Mouse (Mus musculus) testis, postnatal 10 days (tissue): Measurements from ENCODE around the gene Pax6.

Experiments used
- DNase-seq: peaks from one replicate; pipeline ENCODE4 v3.0.0; 2021; ENCODE audit warnings: low spot score

The Pax6 gene

DNA sequence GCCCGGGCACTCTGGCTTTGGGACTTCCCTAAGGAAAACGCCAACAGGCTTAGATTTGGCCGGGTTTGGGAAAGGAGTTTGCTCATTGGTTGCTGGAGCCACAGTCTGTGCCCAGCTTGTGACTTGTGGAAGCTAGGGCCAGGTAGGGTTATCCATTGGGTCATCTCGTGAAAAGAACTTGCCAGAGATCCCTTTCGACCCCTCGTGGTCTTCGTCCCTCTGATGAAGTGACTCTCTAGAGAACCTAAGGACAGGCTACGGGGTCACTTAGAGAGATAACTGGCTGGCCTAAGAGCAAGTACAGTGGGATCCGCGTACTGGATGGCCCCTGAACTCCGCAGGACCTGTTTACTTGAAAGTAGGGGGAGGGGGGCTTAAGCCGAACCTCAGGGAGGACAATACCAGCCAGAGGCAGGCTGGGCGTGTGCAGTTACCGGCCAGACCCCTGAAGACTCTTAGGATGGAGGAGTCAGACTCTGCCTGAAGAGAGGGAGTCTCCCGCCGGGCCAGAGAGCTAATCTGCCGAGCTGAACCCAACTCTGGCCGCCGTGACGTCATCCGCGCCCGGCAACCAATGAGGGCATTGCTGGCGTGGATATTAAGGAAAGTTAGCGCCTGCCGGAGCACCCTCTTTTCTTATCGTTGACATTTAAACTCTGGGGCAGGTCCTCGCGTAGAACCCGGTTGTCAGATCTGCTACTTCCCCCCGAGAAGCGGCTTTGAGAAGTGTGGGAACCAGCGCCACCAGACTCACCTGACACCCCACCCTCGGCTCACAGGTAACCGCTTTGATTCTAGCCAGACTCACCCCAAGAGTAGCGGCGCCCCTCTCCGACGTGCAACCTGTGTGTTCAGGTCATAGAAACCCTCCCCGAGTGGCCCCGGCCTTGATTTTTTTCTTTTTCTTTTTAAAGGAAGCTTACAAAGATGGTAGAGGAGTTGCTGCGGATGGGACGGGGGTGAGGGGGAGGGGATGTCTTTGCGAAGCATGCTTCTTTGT lies at the start of gene Pax6:
Gene Pax6 (plus strand): TSS at position 630 of the 1,000 bp plus-strand sequence.
- DNase-seq: no peak

DNA sequence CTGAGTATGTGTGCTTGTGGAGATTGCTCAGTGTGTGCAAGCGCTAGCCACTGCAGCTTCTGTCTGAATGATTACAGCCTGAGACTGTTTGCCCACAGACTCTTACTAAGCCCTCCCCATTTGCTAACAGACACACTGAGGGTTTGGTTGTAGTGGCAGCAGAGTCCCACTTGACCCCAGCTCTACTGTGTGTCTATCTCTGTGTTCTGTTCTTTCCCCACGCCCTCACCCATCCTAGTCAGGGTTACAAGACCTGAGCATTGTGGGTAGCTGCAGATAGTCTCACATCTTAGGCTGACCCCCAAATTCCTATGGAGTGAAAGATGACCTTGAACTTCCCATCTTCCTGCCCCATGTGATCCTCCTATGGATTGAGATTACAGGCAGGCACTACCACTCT lies 19.8 kb upstream of the Pax6 start:
- no peak for DNase-seq

DNA sequence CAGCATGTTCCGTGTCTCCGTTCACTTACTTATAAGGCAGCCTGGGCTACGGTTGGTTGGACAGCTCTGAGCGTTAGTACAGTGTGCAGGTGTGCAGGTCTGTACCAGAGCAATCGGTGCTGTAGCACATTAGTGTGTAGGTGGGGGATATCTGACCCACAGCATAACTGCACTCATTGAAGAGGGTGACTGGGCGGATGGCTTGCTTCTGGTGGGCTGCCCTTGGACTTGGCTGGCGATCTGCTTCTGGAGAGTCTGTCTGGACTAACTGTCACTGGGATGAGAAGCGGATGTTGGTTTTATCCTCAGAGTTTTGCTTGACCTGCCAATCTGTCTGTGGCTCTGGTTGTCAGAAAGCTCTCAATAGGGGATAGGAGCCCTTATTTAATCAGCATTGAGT lies 12.2 kb upstream of the Pax6 start:
- no peak for DNase-seq

DNA sequence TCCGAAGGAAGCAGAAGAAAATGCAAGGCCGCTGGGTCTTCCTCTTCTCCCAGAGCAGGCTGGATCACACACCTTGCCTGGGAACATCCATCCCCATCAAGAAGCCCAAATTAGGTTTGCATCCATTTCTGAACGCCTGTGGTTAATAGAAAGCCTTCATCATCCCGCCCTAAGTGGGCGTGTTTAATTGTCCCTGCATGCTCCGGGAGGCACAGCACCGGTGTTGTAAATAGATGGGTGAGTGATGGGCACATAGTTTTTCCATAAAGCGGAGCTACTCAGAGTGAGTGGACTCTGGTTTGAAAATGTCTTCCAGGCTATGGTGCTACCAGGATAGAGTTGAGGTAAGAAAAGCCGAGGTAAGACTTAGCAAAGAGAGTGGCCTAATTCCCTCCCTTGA lies 9.3 kb upstream of the Pax6 start:
- no peak for DNase-seq

DNA sequence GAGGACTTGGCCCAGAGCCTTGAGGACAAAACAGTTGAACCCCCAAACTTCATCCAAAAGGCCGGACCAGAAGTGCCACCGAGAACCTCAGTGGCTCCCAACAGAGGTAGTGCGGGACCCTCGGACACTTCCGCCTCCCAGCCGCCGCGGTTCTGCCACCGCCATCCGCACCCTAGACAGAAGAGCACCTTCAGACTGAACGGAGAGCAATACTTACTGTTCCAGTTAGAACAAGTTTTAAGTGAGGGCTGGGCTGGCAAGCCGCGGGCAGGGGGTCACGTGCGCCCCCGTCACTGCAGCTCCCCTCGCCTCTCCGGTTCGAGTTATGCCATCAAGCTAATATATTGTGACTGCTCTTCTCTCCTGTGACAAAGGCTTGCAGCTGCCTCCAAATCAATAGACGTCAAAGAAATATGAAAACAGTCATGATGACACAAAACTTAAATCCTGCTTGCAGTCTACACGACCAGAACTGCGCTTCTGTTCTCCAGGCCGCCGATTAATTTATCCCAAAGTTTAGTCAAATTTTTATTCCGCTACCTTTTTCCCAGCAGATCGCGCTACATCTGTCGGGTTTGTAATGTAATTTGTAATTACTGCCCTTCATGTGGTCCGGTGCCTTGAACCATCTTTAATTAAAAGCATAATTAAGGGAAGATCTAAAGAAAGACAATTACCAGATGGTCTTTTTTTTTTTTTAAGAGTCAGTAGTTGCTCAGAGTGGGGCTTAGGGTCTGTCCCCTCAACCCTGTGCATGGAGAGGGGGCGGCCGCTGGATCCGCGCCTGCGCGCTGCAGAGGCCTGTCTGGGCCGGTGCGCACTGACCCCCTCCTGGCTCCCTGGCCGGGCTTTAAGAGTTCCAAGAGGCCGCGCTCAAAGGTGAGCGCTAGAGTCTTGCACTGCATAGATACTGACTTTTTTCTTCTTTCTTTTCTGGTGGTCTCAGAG lies 8.5 kb upstream of the Pax6 start:
- no peak for DNase-seq

DNA sequence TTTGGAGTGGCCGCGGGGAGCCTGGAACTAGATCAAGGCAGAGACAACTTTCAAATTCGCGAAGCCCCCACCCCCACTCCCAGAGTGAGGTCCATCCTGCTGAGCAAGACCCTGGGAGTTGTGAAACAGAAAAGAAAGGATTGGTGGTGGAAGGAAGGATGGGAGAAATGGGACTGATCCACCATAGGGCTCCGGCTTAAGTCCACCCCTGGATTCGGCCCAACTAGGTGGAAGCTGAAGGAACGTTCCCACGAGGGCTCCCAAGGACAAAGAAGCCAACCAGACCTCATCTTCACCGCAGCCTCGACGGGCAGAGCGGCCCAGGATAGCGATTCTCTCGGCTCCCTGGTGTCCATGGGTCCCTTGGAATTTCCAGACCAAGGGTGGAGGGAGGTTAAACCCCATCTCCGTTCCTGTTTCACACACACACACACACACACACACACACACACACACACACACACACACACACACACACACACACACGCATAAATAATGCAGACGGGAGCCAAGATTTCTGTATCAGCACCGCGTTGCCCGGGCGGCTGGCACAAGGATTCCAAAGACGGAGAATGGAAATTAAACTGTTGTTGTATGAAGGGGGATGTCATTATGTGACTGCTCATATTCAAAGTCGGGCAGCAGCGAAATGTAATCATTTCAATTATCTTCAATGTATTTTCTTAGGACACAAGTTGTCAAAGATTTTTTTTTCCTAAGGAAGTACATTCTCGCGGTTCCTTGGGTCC lies 7.7 kb upstream of the Pax6 start:
- no peak for DNase-seq

DNA sequence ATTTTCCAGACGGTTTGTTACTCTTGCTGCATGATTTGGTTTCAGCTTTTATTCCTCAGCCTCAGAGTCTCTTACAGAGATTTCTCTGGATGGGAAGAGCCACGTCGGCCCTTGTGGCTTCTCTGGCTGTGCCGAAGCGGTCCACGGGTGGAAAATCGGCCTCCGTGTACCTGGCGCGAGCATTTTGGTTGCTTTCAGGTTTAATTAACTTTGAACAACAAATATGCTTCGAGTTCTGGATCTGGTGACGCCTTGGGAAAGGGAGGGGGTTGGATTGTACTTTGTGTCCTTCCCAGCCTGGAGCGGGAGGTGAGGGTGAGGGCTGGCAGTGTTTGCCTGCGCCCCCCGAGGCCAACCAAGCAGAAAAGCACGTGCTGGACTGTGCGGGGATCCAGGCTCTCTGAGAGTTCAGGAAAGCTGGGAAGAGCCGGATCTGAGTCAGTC lies 7.1 kb upstream of the Pax6 start:
- no peak for DNase-seq

DNA sequence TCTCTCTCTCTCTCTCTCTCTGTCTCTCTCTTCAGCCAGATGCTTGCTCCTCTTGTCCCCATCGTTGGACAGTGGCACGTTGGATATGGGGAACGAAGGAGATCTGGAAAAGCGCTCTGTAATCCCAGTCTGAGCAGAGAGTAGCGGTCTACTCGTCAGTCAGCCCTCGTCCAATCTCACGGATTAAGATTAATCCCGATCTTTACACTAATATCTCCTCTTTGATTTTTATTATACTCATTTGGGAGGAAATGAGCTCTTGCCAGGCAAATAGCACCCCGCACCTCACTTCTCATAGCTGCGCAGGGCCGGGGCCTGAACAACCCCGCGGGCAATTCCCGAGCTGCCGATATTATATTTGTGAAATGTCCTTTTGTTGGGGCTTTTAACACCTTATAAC lies 6.6 kb upstream of the Pax6 start:
- no peak for DNase-seq

DNA sequence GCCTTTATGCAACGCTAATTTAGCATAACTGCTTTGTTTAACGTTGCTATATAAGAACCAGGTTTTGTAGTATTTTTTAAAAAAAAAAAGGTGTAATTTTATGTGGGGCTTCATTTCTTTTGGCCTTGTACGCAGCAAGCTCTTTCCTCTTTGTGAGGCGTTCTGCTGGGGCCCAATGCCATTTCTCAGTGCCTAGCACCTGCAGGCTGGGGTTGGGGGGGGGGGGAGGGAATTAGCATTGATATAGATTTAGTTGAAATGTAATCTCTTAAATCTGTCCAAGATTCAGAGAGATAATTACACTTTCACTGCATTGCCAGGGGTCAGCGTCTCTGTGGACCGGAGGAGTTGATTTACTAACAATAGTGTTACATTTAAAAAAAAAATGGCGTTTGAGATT lies 6.1 kb upstream of the Pax6 start:
- DNase-seq: no peak

DNA sequence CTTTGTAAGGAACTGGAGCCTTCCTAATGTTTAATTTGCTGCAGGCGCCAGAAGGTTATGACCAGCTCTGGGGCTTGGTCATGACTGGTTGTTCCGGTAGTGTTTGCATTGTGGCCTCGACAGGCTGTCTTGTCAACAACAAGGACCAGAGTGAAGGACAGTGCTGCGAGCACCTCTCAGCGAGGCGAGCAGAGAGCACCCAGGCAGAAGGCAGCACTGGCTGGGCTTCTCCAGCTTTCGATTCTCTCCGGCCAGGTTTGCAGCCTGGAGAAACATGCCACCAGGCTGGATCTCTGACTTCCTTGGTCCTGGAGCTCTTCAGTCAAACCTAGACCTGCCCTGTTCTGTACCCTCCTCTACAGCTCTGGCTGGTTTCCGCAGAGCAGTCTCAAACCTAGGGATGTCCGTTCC lies 5.6 kb upstream of the Pax6 start:
- no peak for DNase-seq

DNA sequence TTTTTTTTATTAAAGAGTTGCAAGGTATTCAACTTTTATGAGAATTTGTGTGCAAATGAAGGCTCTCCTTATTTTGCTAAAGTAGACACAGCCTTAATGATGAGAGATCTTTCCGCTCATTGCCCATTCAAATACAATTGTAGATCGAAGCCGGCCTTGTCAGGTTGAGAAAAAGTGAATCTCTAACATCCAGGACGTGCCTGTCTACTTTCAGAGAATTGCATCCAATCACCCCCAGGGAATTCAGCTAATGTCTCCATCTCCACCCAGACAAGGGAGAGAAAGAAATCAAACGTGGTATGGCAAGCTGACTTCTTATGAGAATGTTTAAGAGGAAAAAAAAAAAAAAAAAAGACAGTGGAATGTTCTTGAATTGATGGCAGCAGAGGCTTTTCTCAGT lies 3.7 kb upstream of the Pax6 start:
- no peak for DNase-seq

DNA sequence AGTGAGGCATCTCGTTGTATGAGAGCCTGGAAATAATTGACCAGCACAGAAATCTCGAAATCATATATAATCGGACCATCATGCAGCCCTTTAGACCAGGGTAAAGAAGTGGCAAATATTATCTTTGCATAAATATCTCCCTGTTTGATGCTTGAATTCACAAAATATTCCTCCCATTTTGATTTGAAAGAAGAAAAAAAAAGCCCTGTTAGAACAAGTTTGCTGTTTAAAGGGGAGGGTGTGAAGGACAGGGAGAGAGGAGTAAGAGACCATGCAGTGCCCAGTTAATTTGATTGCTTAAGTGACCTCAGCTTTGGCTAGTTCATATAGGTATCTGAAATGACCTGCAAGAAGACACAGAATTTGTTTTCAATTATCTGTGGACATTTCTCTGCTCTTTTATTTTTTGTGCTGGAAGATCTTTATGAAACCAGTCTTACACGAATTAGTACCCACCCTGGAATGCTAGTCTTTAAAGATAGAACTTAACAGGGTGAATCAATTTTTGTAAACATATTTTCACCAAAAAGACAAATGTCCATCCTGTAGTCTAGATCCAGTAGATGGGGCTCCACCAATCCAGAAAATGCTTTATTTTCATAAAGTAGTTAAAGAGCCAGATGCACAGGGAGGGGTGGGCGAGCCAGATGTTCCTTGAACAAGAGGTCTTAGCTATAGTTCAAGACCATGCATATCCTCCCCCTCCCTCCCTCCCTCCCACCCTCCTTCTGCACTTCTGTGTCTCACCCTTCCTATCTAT lies 3.0 kb upstream of the Pax6 start:
- no peak for DNase-seq

DNA sequence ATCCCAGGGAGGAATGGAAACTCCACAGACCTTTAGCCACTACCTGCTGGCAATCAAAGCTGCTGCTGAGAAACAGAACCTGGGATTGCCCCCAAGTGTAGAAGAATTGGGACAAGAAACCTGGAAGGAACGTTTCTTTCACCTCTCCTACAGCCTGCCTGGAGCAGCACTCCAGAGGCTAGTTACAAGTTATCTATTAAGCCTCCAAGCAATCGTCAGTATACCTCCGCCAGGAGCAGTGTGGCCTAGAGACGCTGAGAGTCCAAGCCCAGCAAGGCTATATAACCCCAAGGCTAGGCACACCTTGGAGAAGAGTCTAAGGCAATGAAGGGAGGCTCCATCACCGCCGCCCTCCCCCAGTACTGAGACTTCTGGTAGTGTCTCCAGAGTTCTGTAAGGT lies 2.4 kb upstream of the Pax6 start:
- no peak for DNase-seq

DNA sequence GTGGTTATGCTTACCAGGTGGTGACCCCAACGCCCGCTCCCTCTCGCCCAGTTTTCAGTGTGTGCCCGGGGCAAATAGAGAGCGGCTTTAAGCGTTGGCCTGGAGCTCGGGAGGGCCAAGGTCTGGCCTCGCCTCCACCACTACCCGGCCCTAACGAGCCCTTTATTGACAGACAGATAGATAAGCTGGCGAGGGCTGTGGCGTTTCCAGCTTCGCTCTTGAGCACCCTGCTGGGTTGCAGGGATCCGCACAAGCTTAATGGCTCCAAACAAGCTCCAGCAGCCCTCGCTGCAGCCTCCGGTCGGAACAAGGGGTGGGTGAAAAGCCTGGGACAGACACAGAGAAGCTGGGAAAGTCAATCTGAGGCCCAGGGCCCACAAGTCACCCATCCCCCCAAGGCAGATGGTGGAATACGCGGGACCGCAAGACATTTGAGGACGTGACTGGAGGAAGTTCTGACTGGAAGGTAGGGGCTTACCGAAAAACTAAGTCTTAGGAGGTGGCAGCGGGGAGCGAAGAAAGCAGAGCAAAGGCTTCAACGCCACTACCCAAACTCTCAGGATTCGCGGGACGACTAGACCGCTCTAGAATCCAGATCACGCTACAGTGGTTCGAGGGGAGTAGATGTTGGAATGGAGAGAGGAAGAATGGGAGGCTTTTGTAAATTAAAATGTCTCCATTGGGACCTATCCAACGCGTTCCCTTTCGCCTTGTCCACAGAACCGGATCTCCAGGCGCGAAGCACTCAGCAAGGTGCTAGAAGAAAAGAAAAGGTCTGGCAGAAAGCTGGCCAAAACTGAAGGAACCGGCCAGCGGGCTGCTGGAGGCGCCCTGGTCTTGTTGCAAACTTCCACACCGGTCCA lies 1.7 kb upstream of the Pax6 start:
- no peak for DNase-seq

DNA sequence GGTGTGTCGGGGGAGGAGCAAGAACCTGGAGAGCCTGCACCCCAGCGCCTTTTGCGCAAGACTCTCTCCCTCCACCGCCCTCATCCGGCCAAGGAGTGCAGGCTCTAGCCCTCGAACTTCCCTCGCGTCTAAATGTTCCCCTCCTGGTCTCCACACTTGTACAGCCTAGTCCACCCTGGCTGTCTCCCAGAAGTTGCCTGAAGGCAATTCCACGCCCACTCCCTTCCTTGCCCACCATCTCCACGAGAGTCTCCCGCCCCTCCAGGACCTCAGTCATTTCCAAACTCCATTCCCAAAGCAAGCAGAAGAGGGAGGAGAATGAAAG lies 1.1 kb upstream of the Pax6 start:
- DNase-seq: no peak

DNA sequence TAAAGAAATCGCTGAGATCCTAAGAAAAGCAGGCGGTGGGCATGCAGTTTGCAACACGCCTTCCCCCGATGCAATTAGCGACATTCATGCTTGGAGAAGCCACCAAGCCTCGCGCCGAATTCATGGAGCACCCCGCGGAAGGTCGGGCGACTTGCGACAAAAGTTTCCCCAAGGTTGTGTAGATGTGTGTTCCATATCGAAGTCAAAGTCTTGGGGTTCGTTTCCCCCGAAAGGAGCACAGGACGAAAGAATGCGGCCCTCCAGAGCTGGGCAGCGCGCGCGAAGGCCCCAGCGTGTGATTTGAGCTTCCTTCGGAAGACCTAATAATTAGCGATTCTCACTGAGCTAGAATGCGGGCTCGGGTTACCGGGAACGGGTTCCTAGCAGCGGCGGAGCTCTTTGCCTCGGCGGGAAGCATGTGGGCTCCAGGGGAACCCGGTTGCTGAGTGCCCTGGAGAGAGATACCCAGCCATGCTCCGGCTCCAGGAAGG lies 716 bp downstream of the Pax6 start:
- no peak for DNase-seq

DNA sequence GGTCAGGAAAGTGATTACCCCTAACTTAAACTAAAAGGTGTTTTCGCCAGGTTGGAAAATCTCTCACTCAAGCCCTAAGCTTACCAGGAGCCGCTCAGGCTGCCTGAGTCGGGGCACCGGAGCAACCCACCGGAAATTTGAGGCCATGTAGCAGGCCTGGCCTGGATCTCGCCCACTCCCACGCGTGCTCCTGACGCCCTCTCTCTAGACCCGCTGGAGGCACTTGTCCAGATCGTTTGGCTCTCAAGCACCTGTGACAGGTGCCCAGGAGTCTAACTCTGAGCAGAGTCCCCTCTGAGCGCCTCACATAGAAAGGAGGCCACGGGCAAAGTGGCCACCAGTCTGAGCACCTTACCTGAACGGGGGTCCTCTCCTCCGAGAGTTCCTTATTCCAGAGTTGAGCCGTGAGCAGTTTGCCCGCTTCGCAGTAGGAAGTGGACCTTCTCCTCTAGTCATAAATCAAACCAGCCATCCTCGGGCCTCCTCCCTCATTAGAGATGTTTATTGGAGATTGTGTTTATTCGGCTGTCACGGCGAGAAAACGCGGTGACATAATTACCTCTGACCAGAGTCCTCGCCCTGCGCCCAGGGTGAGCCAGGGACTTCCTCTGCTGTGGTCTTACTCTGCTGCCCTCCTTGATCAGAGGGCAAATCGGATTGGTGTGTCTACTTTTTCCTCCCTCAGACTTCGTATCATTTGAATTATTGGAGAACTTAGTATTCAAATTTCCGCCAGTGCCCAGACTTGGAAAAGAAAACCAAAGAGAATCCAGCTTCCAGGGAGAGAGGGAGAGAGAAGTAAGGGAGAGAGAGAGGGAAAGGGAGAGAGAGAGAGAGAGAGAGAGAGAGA lies 1.4 kb downstream of the Pax6 start:
- DNase-seq: no peak

DNA sequence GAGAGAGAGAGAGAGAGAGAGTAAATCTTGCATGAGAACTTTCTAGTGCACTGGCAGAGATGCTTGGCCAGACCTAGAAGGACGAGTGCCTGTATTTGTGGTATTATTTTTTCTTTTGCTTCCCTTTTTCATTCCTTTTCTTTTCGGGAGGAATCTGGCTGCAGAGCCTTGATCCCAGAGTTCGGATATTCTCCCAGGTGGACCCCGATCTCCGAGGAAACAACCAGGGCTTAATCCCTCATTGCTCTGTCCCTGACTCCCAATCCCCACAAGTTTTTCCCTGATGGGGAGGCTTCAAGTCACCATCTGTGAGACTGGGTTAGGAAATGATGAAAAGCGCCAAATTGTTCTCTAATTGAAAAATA lies 2.0 kb downstream of the Pax6 start:
- DNase-seq: no peak

DNA sequence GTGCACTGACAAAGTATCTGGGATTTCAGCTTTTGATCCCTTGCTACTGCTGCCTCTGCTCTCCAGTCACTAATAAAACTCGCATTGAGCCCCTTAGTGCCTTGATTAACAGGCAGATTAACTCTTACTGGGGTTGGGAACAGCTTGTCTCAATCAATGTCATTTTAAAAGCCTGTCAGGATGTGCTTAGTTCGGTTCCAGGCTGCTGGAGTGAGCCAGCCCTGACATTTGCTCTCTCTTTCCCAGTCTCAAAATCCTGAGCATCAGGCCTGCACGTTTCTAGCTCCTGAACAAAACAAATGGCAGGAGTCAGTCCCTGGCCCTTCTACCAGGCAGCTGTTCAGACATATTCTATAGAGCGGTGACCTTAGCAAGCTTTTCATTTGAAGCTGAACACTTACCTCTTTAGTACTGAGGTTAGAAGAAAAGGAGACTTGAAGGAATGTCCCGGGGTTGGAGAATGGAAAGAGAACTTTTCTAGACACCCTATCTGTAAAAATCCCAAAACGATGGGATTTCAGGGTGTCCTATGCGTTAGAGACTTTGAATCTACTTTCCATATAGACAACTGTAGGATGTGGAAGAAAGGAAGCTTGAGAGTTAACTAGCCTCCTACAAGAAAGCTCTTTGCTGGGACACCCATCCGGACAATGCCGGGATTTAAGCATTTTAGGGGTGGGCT lies 2.6 kb downstream of the Pax6 start:
- no peak for DNase-seq
